Mouse (Mus musculus): ENCODE measurements around the gene Fbxw8.

- TF ChIP-seq CTCF (IDR thresholded peaks at IDR 0.05; ENCODE audit: control insufficient read depth, insufficient read depth, insufficient replicate concordance, low read depth, low read length) (no peak), POLR2A (IDR thresholded peaks at IDR 0.05; ENCODE audit: control insufficient read depth, low read depth, low read length) (no peak)
These were observed 140.2 kb downstream of the Fbxw8 start for GRCm38 (mm10) chr5:118015028-118015427.
